Mouse (Mus musculus): ENCODE results near the gene Hoxc9.

Hoxc9 gene

DNA sequence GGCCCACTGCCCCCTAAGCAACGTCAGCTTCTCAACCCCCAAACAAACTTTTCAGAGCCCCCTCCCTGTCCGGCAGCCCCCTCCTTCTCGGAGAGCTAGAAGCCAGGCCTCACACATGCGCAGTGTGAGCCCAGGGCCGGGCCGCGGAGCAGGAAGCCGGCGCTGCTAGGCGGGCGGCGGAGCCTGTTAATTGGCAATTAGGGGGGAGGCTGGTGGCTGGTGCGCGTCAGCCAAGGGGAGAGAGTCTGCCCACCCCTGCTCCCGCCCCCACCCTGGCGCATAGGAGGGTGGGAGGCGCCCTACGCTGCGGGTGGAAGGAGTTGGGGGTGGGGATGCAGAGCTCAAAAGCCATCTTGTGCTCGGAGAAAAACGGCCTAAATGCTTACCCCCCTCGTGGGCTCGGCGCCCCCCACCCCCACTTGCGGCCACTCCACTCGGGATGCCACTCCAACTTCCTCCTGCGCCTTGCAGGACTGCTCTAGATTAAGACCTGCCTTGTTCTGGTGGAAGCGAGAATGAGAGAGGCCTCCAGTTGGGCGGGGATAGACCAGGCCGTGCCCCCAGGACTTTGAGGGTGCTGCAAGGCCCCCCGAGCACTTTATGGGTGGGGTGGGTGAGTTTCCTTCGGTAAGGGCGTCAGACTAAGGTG lies 23.1 kb downstream of the Hoxc9 start:
- DNase-seq (ENCODE audit: low spot score), result peak; percentile 75

DNA sequence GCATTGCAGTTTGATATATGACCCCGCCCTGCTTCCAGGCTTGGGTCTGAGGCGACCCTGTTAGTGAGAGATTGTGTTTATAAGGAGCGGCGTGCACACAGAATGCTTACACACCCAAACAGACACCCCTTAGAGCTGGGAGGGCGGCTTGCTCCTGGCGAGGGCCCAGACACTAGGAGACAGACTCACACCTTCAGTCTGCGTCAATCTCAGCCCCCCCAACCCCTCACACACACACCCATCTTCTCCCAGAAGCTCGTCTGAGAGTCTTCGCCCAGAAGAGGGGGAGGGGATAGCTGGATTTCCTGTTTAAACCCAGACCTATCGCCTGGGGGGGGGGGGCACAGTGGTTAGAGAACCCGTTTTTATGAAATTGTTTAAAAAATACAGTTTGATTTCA lies 23.7 kb downstream of the Hoxc9 start:
- DNase-seq (ENCODE audit: low spot score), result no peak

DNA sequence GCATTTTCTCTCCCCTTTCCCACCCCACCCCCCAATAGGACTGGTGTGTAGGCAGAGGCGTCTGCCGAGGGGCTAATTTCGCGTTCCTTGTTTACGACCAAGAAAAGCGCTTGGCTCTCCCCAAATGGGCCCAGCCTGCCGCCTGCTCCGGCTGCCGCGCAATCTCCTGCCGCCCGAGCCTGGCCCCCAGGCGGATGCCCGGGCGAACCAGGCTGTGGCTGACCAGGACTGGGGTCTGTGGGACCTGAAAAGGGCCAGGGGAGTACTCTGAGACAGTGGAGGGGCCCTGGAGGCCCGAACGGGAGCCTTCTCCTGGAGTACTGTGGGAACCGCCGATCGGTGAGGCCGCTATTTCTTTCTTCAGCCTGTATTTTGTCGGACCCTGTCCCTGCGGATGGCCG lies 24.3 kb downstream of the Hoxc9 start:
- no peak for DNase-seq (ENCODE audit: low spot score)

DNA sequence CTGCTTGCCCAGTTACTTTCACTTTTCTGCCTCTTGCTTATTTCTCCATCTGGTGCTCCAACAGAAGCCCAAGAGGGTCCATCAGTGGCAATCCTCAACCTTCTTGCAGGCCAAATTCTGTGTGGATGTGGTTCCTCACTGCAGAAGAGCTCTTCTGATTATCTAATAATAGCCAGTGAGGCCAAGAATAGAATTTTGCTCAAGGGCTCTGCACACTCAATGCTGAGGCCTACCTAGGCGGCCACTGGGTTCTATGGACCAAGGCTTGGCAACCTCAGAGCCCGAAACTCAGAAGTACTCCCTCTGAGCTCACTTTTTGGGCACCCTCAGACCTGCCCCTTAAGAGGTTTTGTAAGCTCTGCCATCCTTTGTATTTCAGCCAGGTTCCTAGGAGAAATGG lies 25.1 kb downstream of the Hoxc9 start:
- DNase-seq (ENCODE audit: low spot score), result no peak

DNA sequence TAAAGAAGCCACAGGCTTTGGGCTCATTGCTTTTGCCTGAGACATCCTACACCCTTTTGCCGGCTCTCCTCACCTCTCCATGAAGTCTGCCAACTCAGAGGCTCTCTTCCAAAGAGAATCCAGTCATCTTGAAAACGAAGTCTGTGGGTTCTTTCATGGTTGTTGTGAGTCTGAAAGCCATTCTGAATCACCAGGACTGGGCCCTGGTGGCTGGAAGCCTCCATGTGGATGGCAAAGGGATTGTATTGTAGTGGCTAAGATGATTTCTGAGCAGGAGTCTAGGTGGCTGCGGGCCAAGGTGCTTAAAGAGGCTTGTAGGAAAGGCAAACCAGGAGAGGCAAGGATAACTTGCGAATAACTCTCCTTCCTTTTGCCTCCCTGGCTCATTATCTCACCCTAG lies 25.9 kb downstream of the Hoxc9 start:
- no peak for DNase-seq (ENCODE audit: low spot score)

DNA sequence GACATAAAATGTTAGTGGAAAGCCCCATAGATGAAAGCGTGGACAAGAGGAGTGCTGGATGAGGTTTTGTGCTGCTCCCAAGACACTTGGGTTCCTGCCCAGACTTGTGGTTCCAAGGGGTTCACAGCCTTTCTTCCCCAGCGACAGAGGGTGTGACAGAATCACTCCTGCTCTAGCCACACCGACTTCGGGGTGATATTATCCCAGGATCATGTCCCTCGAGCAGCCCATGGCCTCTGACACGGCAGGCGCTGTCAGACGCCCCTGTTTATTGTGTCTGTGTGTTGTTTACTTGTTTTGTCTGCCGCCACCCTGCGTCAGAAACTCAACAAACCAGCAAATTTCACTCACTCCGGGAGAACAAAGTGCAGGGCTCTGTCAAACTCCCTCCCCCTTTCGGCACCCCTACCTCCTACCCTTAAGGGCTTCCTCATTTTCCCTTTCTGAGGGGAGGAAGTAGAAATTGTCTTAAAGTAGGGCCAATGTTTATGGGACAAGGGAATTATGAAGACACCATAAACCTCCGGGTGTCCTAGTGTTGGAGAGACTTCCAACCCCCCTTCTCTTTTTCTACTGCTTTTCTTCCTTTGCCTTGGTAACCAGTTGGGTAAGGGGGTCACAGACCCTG lies 26.7 kb downstream of the Hoxc9 start:
- DNase-seq (ENCODE audit: low spot score), result no peak

DNA sequence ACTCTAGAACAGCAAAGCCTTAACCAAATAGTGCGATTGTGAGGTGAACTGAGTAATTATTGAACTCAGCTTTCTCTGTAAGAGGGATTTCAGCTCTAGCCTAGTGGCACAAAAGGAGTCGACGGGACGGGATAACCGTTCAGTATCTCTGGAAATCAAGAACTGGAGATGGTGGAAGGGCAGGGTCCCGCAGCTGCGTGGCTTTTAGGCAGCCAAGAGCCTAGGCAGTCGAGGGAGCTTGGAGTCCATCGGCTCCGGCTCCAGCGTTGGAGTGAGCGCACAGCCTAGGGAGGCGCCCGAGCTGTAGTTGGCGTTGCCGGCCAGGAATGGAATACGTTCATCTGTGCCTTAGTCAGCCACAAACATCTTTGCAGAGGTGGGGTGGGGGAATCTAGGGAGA lies 29.1 kb downstream of the Hoxc9 start:
- no peak for DNase-seq (ENCODE audit: low spot score)

DNA sequence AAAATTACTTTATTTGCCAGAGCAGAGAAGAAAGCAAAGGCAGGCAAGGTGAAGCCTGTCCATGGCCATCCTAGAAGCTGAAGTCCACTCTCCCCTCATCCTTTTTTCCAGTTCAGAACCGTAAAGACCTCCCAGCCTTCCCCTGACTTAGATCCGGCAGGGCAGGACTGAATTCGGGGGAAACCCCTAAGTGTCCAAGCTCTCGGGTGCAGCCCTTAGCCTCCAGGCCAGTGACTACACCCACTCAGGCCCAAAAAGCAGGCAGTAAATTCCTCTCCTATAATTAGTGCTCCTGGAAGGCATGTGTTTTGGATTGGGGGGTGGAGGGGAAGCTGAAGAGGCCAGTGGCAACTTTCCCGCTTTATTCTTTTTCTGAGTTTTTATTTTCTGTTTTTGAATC lies 29.6 kb downstream of the Hoxc9 start:
- DNase-seq (ENCODE audit: low spot score), result no peak

DNA sequence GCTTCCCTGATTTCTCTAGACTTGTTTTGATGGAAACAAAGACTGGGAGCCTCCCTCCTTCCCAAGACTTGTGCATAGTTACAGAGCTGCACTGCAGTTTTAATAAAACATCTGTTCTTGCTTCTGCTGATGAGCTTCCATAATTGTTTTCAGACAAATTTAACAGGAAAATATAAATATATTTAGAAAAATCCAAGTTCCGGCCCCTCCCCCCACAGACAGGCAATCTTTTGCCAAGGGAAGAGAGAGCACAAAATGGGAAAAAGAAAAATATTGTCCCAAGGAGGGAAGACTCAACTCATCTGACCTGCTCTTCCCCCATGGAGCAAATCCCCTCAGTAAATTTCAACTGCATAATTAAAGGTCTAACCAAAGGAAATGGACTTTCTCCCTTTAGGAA lies 30.1 kb downstream of the Hoxc9 start:
- no peak for DNase-seq (ENCODE audit: low spot score)

DNA sequence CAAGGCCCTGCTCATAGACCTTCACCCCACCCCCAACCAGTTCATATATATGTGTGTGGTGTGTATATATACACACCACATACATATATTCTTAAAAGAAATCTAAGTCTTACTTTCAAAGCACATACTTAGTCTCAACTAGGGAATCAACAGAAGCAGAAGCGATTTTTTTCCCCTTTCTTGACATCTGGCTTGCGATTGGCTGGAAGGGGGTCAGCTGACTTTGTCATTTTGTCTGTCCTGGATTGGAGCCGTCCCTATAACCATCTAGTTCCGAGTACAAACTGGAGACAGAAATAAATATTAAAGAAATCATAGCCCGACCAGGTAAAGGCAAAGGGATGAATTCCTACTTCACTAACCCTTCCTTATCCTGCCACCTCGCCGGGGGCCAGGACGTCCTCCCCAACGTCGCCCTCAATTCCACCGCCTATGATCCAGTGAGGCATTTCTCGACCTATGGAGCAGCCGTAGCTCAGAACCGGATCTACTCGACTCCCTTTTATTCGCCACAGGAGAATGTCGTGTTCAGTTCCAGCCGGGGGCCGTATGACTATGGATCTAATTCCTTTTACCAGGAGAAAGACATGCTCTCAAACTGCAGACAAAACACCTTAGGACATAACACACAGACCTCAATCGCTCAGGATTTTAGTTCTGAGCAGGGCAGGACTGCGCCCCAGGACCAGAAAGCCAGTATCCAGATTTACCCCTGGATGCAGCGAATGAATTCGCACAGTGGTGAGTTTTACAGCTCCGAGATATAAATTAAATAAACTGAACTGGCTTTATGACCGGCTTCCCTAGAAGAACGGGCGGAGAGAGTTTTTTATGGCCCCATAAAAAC lies 33.2 kb downstream of the Hoxc9 start:
- DNase-seq (ENCODE audit: low spot score), result no peak

DNA sequence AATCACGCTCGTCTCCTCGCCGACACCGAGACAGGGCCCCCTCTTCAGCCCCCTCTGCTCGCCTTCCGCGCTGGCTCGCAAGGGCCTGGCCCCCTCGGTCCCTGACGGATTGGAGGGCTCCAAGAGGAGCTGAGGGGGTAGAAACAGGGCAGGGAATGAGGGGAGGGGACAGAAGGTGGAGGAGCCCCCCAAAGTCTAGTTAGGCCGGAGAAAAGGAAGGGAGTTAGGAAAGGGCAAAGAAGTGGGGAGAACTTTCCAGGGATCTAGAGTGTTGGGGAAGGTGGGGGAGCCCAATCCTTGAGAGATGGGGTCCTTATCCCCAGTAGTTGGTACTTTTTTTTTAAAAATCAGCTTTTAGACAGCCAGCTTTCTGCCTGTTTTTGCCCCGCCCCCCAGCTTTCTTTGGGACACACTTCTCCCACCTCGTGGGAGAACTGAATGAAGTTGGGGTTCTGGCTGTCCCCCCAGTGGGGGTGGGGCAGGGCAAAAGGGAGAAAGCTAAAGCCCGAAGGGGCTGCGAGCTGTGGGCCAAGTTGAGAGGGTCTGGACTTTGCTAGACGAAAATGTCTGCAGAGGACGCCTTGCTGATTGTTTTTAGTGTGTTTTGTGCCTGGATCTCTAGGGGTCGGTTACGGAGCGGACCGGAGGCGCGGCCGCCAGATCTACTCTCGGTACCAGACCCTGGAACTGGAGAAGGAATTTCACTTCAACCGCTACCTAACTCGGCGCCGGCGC lies 34.0 kb downstream of the Hoxc9 start:
- no peak for DNase-seq (ENCODE audit: low spot score)

DNA sequence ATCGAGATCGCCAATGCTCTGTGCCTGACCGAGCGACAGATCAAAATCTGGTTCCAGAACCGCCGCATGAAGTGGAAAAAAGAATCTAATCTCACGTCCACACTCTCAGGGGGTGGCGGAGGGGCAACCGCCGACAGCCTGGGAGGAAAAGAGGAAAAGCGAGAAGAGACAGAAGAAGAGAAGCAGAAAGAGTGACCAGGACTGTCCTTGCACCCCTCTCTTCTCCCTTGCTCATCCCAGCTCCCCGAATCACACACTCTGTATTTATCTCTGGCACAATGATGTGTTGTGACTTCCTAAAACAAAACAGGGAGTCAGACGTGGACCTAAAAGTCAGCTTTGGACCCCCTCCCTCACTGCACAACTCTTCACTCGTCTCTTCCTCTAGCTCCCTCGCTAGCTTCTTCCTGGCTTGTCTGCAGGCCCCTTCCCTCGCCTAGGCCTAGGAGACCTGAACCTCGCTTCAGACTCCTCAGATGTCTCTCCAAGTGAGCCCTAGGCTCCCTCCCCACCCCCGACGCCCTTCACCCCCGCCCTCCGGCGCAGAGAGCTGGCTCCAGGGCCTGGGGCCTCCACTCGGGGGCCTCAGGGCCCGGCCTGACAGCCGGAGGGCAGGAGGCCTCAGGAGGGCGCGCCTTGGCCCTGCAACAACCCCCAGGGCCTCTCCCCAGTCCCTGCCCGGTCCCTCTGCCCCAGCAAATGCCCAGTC lies 34.8 kb downstream of the Hoxc9 start:
- DNase-seq (ENCODE audit: low spot score), result no peak

DNA sequence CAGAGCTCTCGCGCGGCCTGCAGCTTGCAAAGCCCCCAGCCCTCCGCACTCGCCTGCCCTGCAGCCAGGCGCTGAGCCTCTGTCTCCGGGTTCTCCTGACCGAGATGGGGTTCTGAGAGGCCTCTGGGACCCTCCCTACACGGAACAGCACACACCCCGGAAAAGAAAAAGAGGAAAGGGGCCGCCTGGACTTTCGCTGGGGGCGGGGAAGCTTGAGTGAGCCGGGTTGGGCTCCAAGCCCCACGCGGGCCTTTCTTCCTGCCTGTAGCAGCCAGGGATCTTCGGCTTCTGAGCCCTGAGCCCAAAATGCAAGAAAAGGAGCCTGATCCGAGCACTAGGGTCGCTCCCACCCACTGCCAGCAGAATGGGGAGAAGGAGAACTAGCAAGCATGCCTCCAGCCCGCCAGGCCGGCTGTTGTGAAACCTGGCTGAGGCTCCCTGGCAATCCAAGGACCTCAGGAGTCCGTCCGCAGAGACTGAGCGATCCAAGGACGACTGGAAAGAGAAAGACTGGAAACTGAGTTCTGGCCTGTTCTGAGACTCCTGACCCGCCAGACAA lies 35.8 kb downstream of the Hoxc9 start:
- DNase-seq (ENCODE audit: low spot score), result no peak

DNA sequence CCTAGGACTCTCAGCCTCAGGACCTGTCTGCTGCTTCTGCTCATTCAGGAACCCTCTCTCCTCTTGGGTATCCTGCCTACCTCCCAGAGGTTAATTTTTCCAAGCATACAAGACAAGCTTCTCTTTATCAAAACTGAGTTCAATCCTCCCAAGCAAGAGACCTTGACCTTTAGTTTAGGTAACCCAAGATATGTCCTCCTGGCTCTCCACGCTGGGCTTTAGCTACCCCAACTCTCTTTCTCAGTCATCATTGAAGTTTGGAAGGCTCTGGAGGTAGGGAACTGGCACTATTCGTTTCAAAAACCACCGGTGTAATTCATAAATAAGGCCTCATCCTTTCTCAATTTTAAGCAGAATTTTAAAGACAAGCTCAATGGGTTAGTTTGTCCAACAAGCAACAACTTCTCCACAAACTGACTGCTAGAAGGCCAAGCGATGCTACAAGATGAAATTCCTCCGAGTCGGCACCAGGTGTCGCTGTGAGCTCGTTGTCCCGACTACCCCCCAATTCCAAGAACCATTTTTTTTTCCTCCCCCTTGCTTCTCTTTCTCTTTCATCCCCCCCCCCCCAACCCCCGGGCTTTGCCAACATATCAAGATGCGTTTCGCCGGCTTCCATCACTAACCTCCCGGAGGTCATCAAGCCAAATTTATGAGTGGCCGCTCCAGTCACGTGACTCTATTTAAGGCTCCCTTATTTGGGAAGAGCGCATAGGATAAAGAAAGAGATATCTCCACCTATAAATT lies 37.2 kb downstream of the Hoxc9 start:
- no peak for DNase-seq (ENCODE audit: low spot score)

DNA sequence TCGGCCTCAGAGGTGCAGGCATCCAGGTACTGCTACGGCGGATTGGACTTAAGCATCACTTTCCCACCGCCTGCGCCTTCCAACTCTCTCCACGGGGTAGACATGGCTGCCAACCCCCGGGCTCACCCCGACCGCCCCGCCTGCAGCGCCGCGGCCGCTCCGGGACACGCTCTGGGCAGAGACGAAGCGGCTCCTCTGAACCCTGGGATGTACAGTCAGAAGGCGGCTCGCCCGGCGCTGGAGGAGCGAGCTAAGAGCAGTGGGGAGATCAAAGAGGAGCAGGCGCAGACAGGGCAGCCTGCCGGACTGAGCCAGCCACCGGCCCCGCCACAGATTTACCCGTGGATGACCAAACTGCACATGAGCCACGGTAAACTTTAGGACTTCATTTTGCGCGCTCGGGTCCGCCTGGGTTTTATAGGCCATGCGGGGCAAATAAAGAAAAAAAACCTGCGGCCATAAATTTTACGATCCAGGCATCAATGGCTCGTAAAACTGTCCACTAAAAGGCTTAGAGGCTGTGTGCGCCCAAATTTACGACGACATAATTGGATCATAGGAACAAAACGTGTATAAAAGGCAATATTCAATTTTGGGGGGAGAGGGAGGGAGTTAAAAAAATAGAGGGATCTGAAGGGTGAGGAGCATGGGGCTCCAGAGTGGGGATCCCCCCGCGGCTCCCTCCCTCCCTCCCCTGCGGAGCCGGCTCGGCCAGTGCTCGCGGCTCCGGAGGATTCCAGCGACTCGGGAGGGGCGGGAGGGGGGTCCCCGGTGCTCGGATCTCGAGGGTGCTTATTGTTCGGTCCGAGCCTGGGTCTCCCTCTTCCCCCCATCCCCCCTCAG lies 38.1 kb downstream of the Hoxc9 start:
- no peak for DNase-seq (ENCODE audit: low spot score)

DNA sequence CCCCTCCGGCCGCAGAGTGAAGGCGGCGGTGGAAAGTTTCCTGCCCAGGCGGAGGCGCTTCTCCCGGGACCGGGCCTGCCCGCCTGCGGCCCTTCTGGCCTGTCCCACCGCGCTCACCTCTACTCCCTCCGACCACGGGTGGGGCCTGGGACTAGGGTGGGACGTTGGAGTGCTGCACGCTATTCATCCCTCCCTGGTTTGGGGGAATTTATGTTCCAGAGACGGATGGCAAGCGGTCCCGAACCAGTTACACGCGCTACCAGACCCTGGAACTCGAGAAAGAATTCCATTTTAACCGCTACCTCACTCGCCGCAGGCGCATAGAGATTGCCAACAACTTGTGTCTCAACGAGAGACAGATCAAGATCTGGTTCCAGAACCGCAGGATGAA lies 38.8 kb downstream of the Hoxc9 start:
- DNase-seq (ENCODE audit: low spot score), result no peak

DNA sequence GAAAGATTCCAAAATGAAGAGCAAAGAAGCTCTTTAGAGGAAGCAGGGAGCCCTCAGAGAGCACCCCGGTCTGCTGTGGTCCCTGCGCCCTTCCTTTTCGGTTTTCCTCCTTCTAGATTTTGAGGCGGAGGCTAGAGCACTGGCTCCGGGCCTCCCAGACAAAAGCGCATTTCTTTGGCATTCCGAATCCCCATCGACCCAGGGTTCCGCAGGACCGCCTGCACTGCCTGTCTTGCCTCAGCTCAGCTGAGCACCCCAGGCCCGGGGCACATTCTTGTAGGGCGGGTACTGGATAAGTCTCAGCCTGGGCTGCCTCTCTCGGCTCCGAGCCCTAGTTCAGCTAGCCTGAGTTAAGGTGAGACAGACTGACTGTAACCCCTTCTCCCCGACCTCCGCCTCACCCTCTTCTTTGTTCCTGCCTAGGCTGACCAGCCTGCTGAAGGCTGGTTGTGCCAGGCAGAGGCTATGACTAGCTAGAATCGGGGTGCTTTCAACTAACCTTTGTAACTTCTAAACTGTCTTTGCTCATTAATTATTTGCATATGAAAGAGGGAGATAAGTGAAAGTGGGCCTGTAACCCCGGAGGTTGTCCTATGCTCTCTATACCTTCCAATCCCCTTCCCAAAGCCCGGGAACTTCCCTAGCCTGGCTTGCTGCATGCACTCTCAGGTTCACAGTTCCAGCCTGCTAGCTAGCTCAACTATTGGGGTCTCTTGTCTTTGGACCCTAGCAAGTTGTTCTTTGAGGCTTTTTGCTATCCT lies 39.3 kb downstream of the Hoxc9 start:
- DNase-seq (ENCODE audit: low spot score), result no peak

DNA sequence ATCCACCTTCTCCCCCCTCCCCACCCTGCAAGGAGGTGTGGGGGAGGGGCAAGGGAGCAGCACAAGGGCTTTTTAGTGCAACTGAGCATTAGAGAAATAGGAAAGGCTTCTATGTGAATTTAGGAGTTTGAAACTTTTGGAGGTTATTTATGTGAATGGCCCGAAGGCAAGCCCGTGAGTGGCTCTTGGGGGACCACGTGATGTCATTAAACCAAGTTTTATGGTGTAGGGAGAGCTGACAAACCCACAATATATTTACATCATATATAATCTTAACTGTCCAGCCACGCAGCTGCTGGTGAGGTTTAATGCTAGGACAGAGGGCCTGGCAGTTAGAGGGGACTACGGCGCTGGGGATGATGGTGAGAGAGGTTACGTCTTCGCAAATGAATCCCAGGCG lies 42.4 kb downstream of the Hoxc9 start, which contains the start of gene Hoxc4:
Gene Hoxc4, plus strand, starts transcription at position 299 of the 400 bp plus-strand sequence.
- no peak for DNase-seq (ENCODE audit: low spot score)

DNA sequence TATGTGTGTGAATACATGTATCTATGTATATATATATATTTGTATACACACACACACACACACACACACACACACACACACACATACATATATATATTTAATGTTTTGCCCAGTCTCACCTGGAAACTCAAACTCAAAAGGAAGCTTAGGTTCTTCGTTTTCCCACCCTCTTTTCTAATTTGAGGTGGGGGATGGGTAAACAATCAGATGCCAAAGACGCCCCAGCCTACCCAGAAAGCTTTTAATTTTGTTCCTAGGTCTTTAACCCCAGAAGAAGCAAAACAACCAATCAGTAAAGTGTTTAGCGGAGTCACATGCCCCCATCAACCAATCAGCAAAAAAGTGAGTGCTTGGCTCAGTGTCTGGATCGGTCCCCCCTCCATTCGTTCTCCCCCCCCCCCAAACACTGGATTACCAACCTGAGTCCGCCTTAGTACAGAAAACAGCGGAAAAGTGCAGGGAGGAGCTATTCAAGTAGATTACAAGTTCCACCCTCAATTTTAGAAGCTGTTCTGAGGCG lies 44.7 kb downstream of the Hoxc9 start:
- DNase-seq (ENCODE audit: low spot score), result no peak

All from T-cell, adult 2 months (primary cell).